Mouse (Mus musculus) monocyte, adult 2 months (primary cell): ENCODE results near the gene Vmn1r9.
"Not testable (repeated sequence)": the region's sequence is repeated elsewhere in the genome, so short reads cannot be mapped to it uniquely, and the experiment has no call there.

Experiments used
- DNase-seq, 2 experiments: peaks; one replicate each; pipeline ENCODE4 v3.0.0; 2022; ENCODE audit warnings: low spot score in 2 of 2, low read depth in 1 of 2

Vmn1r9 gene

DNA sequence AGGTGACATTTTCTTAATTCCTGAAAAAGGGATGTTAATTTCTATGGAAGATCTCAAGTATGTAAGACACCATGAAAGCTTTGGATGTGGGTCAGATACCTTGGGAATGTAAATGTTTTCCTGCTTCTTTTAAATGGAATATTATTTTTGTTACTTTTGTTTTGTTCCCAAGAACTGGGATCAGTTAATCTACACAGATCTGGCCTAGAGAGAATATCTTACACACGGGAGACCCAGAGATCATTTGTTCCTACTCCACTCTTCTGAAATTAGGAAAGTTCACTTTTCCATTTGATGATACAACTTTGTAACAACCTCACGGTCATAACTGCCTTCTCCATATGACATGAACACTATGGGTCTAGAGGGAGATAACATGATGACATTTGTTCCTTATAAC, at the start of gene Vmn1r9:
TSS of gene Vmn1r9 (plus strand) at position 301 of the 400 bp plus-strand sequence.
- no peak for DNase-seq

DNA sequence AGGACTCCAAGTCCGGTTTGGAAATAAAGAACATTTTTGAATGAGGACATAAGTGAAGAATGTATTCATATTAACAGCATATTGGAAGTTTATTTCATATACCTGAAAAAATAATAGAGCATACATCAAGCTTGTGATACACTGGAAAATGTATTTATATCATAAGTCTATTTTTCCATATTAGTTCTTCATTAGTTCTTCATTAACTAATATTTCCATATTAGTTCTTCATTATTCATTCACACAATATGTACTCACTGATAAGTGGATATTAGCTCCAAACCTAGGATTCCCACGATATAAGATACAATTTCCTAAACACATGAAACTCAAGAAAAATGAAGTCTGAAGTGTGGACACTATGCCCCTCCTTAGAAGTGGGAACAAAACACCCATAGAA, 41.4 kb upstream of the Vmn1r9 start, which contains the start of gene Vmn1r7:
TSS of gene Vmn1r7 (minus strand) at position 101 of the 400 bp plus-strand sequence.
- not testable (repeated sequence) for DNase-seq

DNA sequence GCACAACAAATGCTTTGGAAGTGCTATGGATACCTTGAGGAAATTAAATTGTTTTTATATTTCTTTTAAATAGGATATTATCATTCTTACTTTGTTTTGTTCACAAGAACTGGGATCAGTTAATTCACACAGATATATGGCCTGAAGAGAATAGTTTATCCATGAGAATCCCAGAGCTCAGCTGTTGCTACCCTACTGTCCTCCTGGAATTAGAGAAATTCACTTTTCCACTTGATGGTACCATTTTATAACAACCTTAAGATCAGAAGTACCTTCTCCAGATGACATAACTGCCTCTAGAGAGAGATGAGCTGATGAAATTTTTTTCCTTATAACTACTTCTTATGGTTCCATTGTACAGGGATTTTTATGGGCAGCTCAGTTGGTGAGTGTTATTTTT, 34.6 kb upstream of the Vmn1r9 start, which contains the start of gene Vmn1r8:
TSS of gene Vmn1r8 (plus strand) at position 301 of the 400 bp plus-strand sequence.
- DNase-seq, result no peak

DNA sequence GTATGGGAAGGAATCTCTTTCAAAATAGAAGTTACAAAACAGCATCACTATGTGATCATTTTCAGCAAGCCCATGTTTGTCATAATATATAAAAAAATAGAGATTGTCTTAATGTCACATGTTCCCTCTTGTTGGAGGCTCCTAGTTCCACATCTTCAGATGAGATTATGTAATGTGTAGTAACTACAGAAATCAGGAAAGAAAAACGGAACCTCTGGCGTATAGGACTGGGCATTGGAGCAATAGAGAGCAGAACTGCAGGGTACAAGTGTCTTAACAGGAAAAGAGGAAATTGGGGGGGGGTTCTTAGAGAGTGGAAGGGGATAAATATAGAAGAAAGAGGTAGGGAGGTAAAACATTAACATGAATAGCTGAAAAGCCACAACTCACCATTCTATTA, 31.9 kb upstream of the Vmn1r9 start:
- DNase-seq, result no peak

DNA sequence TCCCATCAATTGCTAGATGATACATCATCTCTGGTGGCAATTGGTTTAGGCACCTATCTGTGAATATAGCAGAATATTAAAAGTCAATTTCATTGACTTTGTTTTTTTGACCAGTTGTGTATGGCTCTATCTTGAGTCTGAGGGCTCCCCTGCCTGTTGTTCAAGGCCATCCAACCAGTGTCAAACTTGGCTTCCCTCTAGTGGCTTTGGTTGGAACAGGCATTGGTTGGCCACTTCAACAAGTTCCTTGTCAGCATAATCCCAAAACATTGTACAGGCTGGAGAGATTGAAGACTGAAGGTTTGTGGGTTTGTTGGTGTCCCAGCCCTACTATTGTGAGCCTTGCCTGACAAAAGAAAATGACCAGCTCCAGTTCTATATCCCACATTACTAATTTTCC, 2.9 kb upstream of the Vmn1r9 start:
- DNase-seq, result no peak

DNA sequence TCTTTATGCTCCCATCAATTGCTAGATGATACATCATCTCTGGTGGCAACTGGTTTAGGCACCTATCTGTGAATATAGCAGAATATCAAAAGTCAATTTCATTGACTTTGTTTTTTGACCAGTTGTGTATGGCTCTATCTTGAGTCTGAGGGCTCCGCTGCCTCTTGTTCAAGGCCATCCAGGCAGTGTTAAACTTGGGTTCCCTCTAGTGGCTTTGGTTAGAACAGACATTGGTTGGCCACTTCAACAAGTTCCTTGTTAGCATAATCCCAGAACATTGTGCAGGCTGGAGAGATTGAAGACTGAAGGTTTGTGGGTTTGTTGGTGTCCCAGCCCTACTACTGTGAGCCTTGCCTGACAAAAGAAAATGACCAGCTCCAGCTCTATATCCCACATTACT, 39.8 kb downstream of the Vmn1r9 start:
- DNase-seq, result no peak

DNA sequence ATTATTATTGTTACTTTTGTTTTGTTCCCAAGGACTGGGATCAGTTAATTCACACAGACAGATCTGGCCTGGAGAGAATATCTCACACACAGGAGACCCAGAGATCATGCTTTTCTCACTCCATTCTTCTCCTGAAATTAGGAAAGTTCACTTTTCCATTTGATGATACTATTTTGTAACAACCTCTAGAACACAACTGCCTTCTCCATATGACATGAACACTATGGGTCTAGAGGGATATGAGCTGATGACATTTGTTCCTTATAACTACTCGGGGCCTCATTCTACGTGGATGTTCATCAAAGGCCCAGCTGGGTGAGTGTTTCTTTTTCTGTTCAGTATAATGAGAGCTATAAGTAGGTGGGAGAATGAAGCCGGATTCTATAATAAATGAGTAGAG, 42.6 kb downstream of the Vmn1r9 start, which contains the start of gene Vmn1r10:
TSS of gene Vmn1r10 (plus strand) at position 301 of the 400 bp plus-strand sequence.
- DNase-seq, result no peak
